ENCODE assay signal across 13 mouse cellular contexts in the genomic region with DNA sequence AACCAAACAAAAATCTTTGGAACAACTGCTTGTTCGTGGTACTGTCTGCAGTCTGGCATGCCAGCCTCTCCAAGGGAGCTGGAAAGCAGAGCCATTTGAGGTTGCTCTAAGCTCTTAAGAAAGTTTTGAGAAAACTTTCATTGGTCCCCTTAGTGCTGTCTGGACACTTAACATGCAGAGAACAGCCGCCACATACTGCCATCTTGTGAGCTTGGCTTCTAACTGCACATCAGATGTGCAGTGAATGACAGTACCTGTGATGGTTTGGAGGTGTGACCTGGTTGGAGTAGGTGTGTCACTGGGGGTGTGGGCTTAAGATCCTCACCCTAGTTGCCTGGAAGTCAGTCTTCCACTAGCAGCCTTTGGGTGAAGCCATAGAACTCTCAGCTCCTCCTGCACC. TPM values are rescaled to one million over a fixed set of nuclear protein-coding genes. Genes with fewer than 3 reads are reported as not detected.
A peak's percentile ranks its signal among the peaks of the same experiment; 100 is the strongest.
DNase-seq lines count a peak whose midpoint lies in the region; ATAC-seq and TF ChIP-seq lines count a peak whose summit lies in the region.
"Had no signal": no experiment of that assay in that cellular context is flagged by ENCODE, and none has a peak within 500 bp of the region (broad histone marks: within the 10 kb centered on the region; RNA-seq: fewer than 3 reads in every experiment).

No protein-coding gene starts in this region.

- no peak for ATAC-seq in embryonic facial prominence, embryonic 11.5 days (replicated peaks; ENCODE audit: insufficient number of reproducible peaks, low FRiP score, low TSS enrichment, low read depth)
- ATAC-seq in liver, postnatal 0 days, result no peak
- no peak for ATAC-seq in liver, embryonic 12.5 days

- H3K79me2 ChIP-seq in MEL (ENCODE audit: control insufficient read depth, insufficient read depth, low read length, poor library complexity) (no peaks in the 10 kb centered on the region), myocyte (ENCODE audit: control insufficient read depth, insufficient read depth) (peaks cover 5% of the 10 kb centered on the region)

- TF ChIP-seq EP300 in liver, postnatal 0 days (IDR thresholded peaks at IDR 0.05; ENCODE audit: low read depth), result no peak
- TF ChIP-seq EP300 in MEL (IDR thresholded peaks at IDR 0.05; ENCODE audit: low read depth in 1 of 2, low read length in 2 of 2), result no peak

- TF ChIP-seq POLR2A in MEL (IDR thresholded peaks at IDR 0.05; ENCODE audit: control insufficient read depth in 1 of 2, insufficient read depth in 1 of 2, low read depth in 1 of 2, low read length in 2 of 2, poor library complexity in 1 of 2), result no peak
- no peak for TF ChIP-seq POLR2A in myocyte (IDR thresholded peaks at IDR 0.05; ENCODE audit: insufficient read length, low read depth)

- no peaks in the 10 kb centered on the region for H3K9me3 ChIP-seq in embryonic facial prominence, embryonic 11.5 days (replicated peaks; ENCODE audit: control insufficient read depth, low read length)
- H3K9me3 ChIP-seq in embryonic facial prominence, embryonic 10.5 days, result no peaks in the 10 kb centered on the region
- H3K9me3 ChIP-seq in liver, postnatal 0 days (ENCODE audit: low read length), result no peaks in the 10 kb centered on the region
- no peaks in the 10 kb centered on the region for H3K9me3 ChIP-seq in liver, embryonic 12.5 days (replicated peaks)
- no peaks in the 10 kb centered on the region for H3K9me3 ChIP-seq in MEL (replicated peaks; ENCODE audit: insufficient read depth, low read length)
- H3K9me3 ChIP-seq: heart, embryonic 10.5 days; liver, embryonic 15.5 days had no signal

- no peaks in the 10 kb centered on the region for H3K27me3 ChIP-seq in embryonic facial prominence, embryonic 11.5 days (ENCODE audit: control insufficient read depth, insufficient read depth, low read length)
- no peaks in the 10 kb centered on the region for H3K27me3 ChIP-seq in embryonic facial prominence, embryonic 10.5 days (replicated peaks; ENCODE audit: low read depth, poor library complexity, severe bottlenecking)
- H3K27me3 ChIP-seq in liver, postnatal 0 days (ENCODE audit: insufficient read depth, low read length), result no peaks in the 10 kb centered on the region
- no peaks in the 10 kb centered on the region for H3K27me3 ChIP-seq in liver, embryonic 12.5 days (replicated peaks)
- H3K27me3 ChIP-seq in MEL (ENCODE audit: control insufficient read depth in 1 of 2, insufficient read depth in 2 of 2, low read length in 2 of 2) (no peaks in the 10 kb centered on the region), myocyte (ENCODE audit: control insufficient read depth, insufficient read depth, insufficient read length) (no peaks in the 10 kb centered on the region)
- H3K27me3 ChIP-seq: liver, embryonic 15.5 days had no signal

- H3K4me3 ChIP-seq in embryonic facial prominence, embryonic 11.5 days (ENCODE audit: low read depth, low read length), result no peak overlapping the region
- H3K4me3 ChIP-seq in embryonic facial prominence, embryonic 10.5 days, result no peak overlapping the region
- no peak overlapping the region for H3K4me3 ChIP-seq in liver, postnatal 0 days (ENCODE audit: low read depth, low read length)
- H3K4me3 ChIP-seq in liver, embryonic 12.5 days, result no peak overlapping the region
- H3K4me3 ChIP-seq in MEL (ENCODE audit: control insufficient read depth in 1 of 2, insufficient read depth in 1 of 2, low read depth in 2 of 2, low read length in 2 of 2), result no peak overlapping the region
- no peak overlapping the region for H3K4me3 ChIP-seq in myocyte
- H3K4me3 ChIP-seq: heart, embryonic 10.5 days; liver, embryonic 15.5 days had no signal

- TF ChIP-seq CTCF in liver, postnatal 0 days (IDR thresholded peaks at IDR 0.05; ENCODE audit: low read depth), result peak; percentile 38
- TF ChIP-seq CTCF in MEL (IDR thresholded peaks at IDR 0.05 in 2 of 3, conservative IDR thresholded peaks at IDR 0.05 in 1 of 3; ENCODE audit: control insufficient read depth in 1 of 3, insufficient read depth in 1 of 3, low read depth in 2 of 3, low read length in 3 of 3, poor library complexity in 1 of 3, severe bottlenecking in 1 of 3), result peak in 2 of 3 experiments; percentile 4 to 24; a peak in 1 of 6 replicates

- TF ChIP-seq RAD21 in MEL (IDR thresholded peaks at IDR 0.05; ENCODE audit: low read depth, low read length), result no peak

- no peak overlapping the region for H3K4me2 ChIP-seq in embryonic facial prominence, embryonic 11.5 days (ENCODE audit: low read depth, low read length)
- H3K4me2 ChIP-seq in liver, postnatal 0 days (ENCODE audit: low read depth, low read length), result no peak overlapping the region
- H3K4me2 ChIP-seq in liver, embryonic 12.5 days, result no peak overlapping the region
- H3K4me2 ChIP-seq in myocyte (ENCODE audit: low read depth), result no peak overlapping the region
- H3K4me2 ChIP-seq: hindbrain, embryonic 14.5 days; liver, embryonic 15.5 days had no signal

- peaks cover 16% of the 10 kb centered on the region for H3K36me3 ChIP-seq in embryonic facial prominence, embryonic 11.5 days (replicated peaks; ENCODE audit: control insufficient read depth, insufficient read depth, low read depth, low read length)
- peaks cover 96% of the 10 kb centered on the region for H3K36me3 ChIP-seq in embryonic facial prominence, embryonic 10.5 days (replicated peaks)
- H3K36me3 ChIP-seq in liver, postnatal 0 days (replicated peaks; ENCODE audit: insufficient read depth, low read length), result peaks cover 37% of the 10 kb centered on the region
- H3K36me3 ChIP-seq in liver, embryonic 12.5 days, result peaks cover 91% of the 10 kb centered on the region
- H3K36me3 ChIP-seq in MEL (ENCODE audit: control insufficient read depth in 1 of 2, insufficient read depth in 2 of 2, low read length in 2 of 2) (peaks cover 0 to 19% of the 10 kb centered on the region in 2 experiments; a peak in 2 of 4 replicates), myocyte (ENCODE audit: control insufficient read depth, insufficient read depth) (peaks cover 44% of the 10 kb centered on the region)

- no peak overlapping the region for H3K27ac ChIP-seq in embryonic facial prominence, embryonic 11.5 days (replicated peaks; ENCODE audit: low read depth, low read length)
- H3K27ac ChIP-seq in embryonic facial prominence, embryonic 10.5 days (replicated peaks), result no peak overlapping the region
- H3K27ac ChIP-seq in liver, postnatal 0 days (ENCODE audit: low read depth), result no peak overlapping the region
- no peak overlapping the region for H3K27ac ChIP-seq in liver, embryonic 12.5 days
- no peak overlapping the region for H3K27ac ChIP-seq in MEL (ENCODE audit: control insufficient read depth, low read depth, low read length)
- H3K27ac ChIP-seq: heart, embryonic 10.5 days; hindbrain, embryonic 14.5 days; liver, embryonic 15.5 days had no signal

- WGBS in embryonic facial prominence, embryonic 11.5 days, result 71% methylated on average over 2 of the region's 2 CpGs
- WGBS in embryonic facial prominence, embryonic 10.5 days, result 79% methylated on average over 2 of the region's 2 CpGs
- WGBS in liver, postnatal 0 days (ENCODE audit: insufficient replicate concordance), result 85% methylated on average over 2 of the region's 2 CpGs
- 84% methylated on average over 2 of the region's 2 CpGs for WGBS in liver, embryonic 12.5 days (ENCODE audit: insufficient replicate concordance)

- no peak overlapping the region for H3K9ac ChIP-seq in embryonic facial prominence, embryonic 11.5 days (replicated peaks; ENCODE audit: low read length)
- H3K9ac ChIP-seq in liver, postnatal 0 days (replicated peaks), result no peak overlapping the region
- H3K9ac ChIP-seq in liver, embryonic 12.5 days, result no peak overlapping the region
- no peak overlapping the region for H3K9ac ChIP-seq in MEL (ENCODE audit: control insufficient read depth, low read depth, low read length, poor library complexity, severe bottlenecking)
- H3K9ac ChIP-seq: hindbrain, embryonic 14.5 days; liver, embryonic 15.5 days had no signal

- DNase-seq in embryonic facial prominence, embryonic 11.5 days (ENCODE audit: low spot score), result peak; percentile 8
- no peak for DNase-seq in embryonic facial prominence, embryonic 10.5 days (ENCODE audit: low spot score)
- DNase-seq in liver, postnatal 0 days, result no peak
- DNase-seq in MEL (ENCODE audit: low read depth, low spot score), result peak; percentile 22
- no peak for DNase-seq in natural killer cell, adult 2 months (ENCODE audit: low spot score in 2 of 2)
- DNase-seq in adrenal gland, postnatal 10 days, result no peak
- DNase-seq: cerebellum, postnatal 25 days; spleen, adult 18-20 months had no signal

- H3K4me1 ChIP-seq in embryonic facial prominence, embryonic 11.5 days (ENCODE audit: control insufficient read depth, insufficient read depth, low read length), result no peaks in the 10 kb centered on the region
- no peaks in the 10 kb centered on the region for H3K4me1 ChIP-seq in embryonic facial prominence, embryonic 10.5 days
- H3K4me1 ChIP-seq in liver, postnatal 0 days (ENCODE audit: insufficient read depth), result no peaks in the 10 kb centered on the region
- H3K4me1 ChIP-seq in liver, embryonic 12.5 days, result peaks cover 28% of the 10 kb centered on the region
- no peaks in the 10 kb centered on the region for H3K4me1 ChIP-seq in MEL (ENCODE audit: control insufficient read depth in 1 of 2, insufficient read depth in 2 of 2, low read length in 2 of 2)
- H3K4me1 ChIP-seq: heart, embryonic 10.5 days had no signal

- H3ac ChIP-seq in myocyte (ENCODE audit: control insufficient read depth, insufficient read length), result no peak overlapping the region

RNA-seq across cellular contexts. Expression of gene Bbc3, which starts 29.5 kb away (rescaled TPM):
- polyA plus RNA-seq in embryonic facial prominence, embryonic 11.5 days (2014; fragmentation: Nextera tagmentation; extraction: Ambion mirVana), result 4.6 and 5.9 TPM in 2 replicates
- polyA plus RNA-seq in embryonic facial prominence, embryonic 10.5 days (2016; fragmentation: Nextera tagmentation; extraction: Ambion mirVana), result 12.9 and 13.4 TPM in 2 replicates
- 3.7 and 4.1 TPM in 2 replicates for polyA plus RNA-seq in liver, postnatal 0 days (2015; fragmentation: Nextera tagmentation; extraction: Ambion mirVana)
- 5.9 and 7.6 TPM in 2 replicates for polyA plus RNA-seq in liver, embryonic 12.5 days (2016; fragmentation: Nextera tagmentation; extraction: Ambion mirVana)
- total RNA-seq in MEL (2012; rRNA removed), result 2.9 and 4.4 TPM in 2 replicates
- 1 to 10 TPM in 1 of 2 experiments, not detected in 1; 9.3 TPM for polyA plus RNA-seq in MEL (2012; ENCODE audit: insufficient read depth in 1 of 2, insufficient read length in 2 of 2, low read depth in 1 of 2, low replicate concordance in 2 of 2, missing spikeins in 1 of 2)
- polyA plus RNA-seq in myocyte (2012; fragmentation: generic; extraction: Trizol), result 34.6 TPM
- total RNA-seq in adrenal gland, postnatal 10 days (2021), result 10 to 100 TPM in 1 of 2 experiments, 1 to 10 TPM in 1; 7.9 to 13.9 TPM

RNA-seq across cellular contexts. Expression of gene Sae1, which starts 49.9 kb away (rescaled TPM):
- 433 and 434 TPM in 2 replicates for polyA plus RNA-seq in embryonic facial prominence, embryonic 11.5 days (2014; fragmentation: Nextera tagmentation; extraction: Ambion mirVana)
- 479 and 497 TPM in 2 replicates for polyA plus RNA-seq in embryonic facial prominence, embryonic 10.5 days (2016; fragmentation: Nextera tagmentation; extraction: Ambion mirVana)
- polyA plus RNA-seq in liver, postnatal 0 days (2015; fragmentation: Nextera tagmentation; extraction: Ambion mirVana), result 48.3 and 51.9 TPM in 2 replicates
- polyA plus RNA-seq in liver, embryonic 12.5 days (2016; fragmentation: Nextera tagmentation; extraction: Ambion mirVana), result 182 and 187 TPM in 2 replicates
- total RNA-seq in MEL (2012; rRNA removed), result 182 and 187 TPM in 2 replicates
- polyA plus RNA-seq in MEL (2012; ENCODE audit: insufficient read depth in 1 of 2, insufficient read length in 2 of 2, low read depth in 1 of 2, low replicate concordance in 2 of 2, missing spikeins in 1 of 2) (100 to 1,000 TPM in 1 of 2 experiments, not detected in 1; 287 TPM), myocyte (2012; fragmentation: generic; extraction: Trizol) (169 TPM)
- total RNA-seq in adrenal gland, postnatal 10 days (2021), result 10 to 100 TPM; 60.8 to 64.0 TPM

RNA-seq across cellular contexts. Expression of gene Ccdc9, which starts 51.1 kb away (rescaled TPM):
- polyA plus RNA-seq in embryonic facial prominence, embryonic 11.5 days (2014; fragmentation: Nextera tagmentation; extraction: Ambion mirVana), result 16.2 and 16.7 TPM in 2 replicates
- polyA plus RNA-seq in embryonic facial prominence, embryonic 10.5 days (2016; fragmentation: Nextera tagmentation; extraction: Ambion mirVana), result 27.1 and 27.5 TPM in 2 replicates
- polyA plus RNA-seq in liver, postnatal 0 days (2015; fragmentation: Nextera tagmentation; extraction: Ambion mirVana), result 5.7 and 8.8 TPM in 2 replicates
- 29.7 and 30.0 TPM in 2 replicates for polyA plus RNA-seq in liver, embryonic 12.5 days (2016; fragmentation: Nextera tagmentation; extraction: Ambion mirVana)
- 57.4 and 63.6 TPM in 2 replicates for total RNA-seq in MEL (2012; rRNA removed)
- polyA plus RNA-seq in MEL (2012; ENCODE audit: insufficient read depth in 1 of 2, insufficient read length in 2 of 2, low read depth in 1 of 2, low replicate concordance in 2 of 2, missing spikeins in 1 of 2) (10 to 100 TPM in 1 of 2 experiments, not detected in 1; 97.1 TPM), myocyte (2012; fragmentation: generic; extraction: Trizol) (48.4 TPM)
- total RNA-seq in adrenal gland, postnatal 10 days (2021), result 10 to 100 TPM; 54.7 to 67.5 TPM

Comparison
In these comparisons a context has a peak if more than half of its experiments do, and no peak if none do; other contexts are left out.
1. DNase-seq: peak in embryonic facial prominence, embryonic 11.5 days (single experiment) and MEL (single experiment); none in embryonic facial prominence, embryonic 10.5 days (single experiment), liver, postnatal 0 days (single experiment), natural killer cell, adult 2 months (0 of 2) and adrenal gland, postnatal 10 days (single experiment).